Mouse (Mus musculus): ENCODE measurements around the gene Thtpa.

GRCm38 (mm10) chr14:55054191-55054749 lies 40.3 kb upstream of the Thtpa start:
- TF ChIP-seq CTCF (IDR thresholded peaks at IDR 0.05; ENCODE audit: control insufficient read depth, insufficient read depth, insufficient replicate concordance, low read depth, low read length) (no peak), POLR2A (IDR thresholded peaks at IDR 0.05; ENCODE audit: control insufficient read depth, low read depth, low read length) (no peak)

All from testis, adult 2 months (tissue).